Mouse (Mus musculus) left cerebral cortex, postnatal 14 days (tissue): ENCODE results near the gene Dhrs7c. TPM values are rescaled to one million over a fixed set of nuclear protein-coding genes. Genes with fewer than 3 reads are reported as not detected.

Experiments
- DNase-seq, 2 experiments: peaks; one replicate each; pipeline ENCODE4 v3.0.0; 2021 to 2022; ENCODE audit warnings: low spot score in 2 of 2, mixed read lengths in 1 of 2
- intact Hi-C: fragments of 180-260 bp; cut with DNase I; formaldehyde crosslinking; loops from one replicate; pipeline ENCODE4 v1.15.1; 2025
- long read RNA-seq, 2 experiments: library from polyadenylated mRNA; stranded (forward); transcript quantifications; one replicate each; pipeline ENCODE4 v2.0.0; 2021
- total RNA-seq, 2 experiments: library from RNA; stranded (reverse); gene quantifications; 2 replicates each; pipeline ENCODE4 v1.2.3; 2021

Gene Dhrs7c
- 1 to 10 TPM in 1 of 2 experiments, under 1 TPM in 1; 0.30 to 1.2 TPM for total RNA-seq
- long read RNA-seq, experiment 1, partial matches to known transcripts, result 1 of 1 reads
- long read RNA-seq, experiment 1, other reads (novel, unspliced or antisense), result 0 of 1 reads
- long read RNA-seq, experiment 2, partial matches to known transcripts, result 1 of 1 reads
- long read RNA-seq, experiment 2, other reads (novel, unspliced or antisense), result 0 of 1 reads

DNA sequence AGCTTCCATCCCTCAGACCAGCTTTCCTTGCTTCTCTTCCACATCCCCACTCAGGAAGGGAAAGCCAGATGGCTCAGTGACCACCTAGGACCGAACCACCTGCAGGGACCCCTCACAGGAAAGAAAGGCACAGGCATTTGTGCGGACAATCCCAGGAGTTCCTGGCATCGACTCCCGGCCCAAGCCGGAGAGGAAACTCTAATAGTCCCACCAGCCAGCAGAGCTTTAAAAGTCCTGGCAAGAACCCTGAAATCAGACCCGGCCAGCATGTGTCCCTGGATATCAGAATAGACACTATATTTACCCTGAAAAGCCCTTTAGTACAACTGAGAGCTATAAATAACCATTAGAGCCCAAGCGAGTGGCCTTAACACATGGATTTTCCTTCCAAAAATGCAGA is at the start of gene Dhrs7c:
Dhrs7c (plus strand) TSS at position 257 of the 400 bp plus-strand sequence.
- no peak for DNase-seq
- intact Hi-C loops, result no loop called here

DNA sequence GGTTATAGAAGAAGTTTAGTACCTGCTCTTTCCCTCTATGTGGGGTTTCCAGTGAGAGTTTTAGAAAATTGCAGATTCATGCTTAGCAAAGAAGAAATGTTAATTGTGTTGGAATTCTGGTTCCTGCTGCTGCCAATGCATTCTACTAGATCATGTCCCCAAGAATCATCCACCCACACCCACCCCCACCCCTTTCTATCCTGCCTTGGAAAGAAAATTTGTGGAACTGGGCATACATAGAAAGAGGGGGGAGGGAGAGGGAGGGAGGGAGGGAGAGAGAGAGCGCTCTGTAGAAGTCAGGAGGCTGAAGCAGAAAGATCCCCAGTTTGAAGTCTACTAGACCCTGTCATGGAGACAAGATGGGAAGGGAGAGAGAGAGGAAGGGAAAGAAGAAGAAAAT is 41.7 kb upstream of the Dhrs7c start:
- intact Hi-C loops, result no loop called here
- no peak for DNase-seq

DNA sequence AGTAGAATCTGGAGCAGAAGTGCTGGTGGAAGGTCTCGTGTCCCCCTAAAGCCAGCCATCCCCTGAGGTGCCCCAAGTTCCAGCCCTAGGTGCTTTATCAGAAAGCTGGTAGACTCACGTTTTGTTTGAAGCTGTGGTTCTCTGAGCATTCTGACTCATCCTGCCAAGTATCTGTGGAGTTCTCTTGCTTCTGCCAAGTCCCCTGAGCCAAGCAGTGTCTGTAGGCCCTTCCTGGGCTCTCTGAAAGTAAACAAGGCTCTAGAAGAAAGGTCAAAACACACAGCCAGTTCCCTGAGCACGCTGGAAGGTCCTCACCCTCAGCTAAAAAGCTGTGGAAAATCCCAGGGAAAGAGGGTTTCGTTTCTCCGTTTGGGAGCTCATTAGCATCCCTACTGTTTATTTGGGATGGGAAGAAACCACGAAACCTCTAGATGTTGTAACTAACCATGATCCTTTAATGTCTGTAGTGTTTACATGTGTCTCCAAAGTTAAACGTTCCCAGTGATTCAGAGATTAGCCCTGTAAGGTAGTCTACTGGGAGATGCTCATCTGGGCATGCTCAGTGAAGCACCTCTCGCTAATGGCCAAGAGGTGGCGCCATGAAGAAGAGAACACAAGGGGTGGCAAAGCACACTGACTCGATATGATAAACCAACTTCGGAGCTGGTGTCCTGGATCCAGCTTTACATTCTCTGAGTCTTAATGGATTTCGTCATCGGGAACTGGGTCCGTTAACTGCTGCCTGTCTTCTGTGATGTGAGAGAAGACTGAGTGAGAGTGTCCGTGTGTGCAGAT is 40.4 kb upstream of the Dhrs7c start:
- intact Hi-C loops, result no loop called here
- DNase-seq, result no peak

DNA sequence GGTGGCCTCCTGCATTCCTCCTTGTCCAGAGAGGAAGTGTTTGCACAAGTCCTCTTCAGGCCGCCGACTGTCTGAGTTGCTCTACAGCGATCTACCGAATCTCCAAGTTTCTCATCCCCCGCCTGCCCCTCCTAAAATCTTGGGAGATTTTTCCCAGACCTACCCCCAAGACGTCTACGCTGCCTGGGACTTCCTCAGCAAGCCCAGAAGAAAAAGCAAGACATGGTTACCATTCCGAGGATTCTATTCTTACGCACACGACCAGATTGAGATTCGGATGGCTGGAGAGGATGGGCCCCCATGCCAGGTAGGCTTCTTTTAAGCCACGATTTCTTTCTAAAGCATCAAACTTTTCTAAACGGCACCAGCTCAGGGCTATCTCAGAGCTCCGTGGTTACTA is 26.9 kb upstream of the Dhrs7c start, which contains the start of gene Glp2r:
Glp2r (minus strand) TSS at position 101 of the 400 bp plus-strand sequence.
- DNase-seq, result no peak
- intact Hi-C loops, result no loop called here

DNA sequence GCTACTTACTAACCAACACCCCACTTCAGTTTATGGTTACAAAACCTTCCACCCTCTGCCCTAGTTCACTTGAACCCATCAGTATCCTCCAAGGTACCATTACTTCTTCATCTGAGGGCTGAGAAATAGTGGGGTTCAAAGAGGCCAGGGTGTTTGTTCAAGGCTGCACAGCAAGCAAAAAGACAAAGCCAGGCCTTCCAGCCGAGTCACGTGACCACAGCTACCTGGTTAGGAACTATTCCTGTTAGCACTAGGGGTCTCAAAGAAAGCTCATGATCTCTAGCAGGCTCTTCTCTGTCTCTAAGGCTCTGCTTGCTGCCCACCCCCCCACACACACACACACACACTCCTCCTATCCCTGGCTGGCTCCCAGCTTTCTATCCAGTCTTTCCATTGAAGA is 26.3 kb upstream of the Dhrs7c start:
- intact Hi-C loops, result no loop called here

DNA sequence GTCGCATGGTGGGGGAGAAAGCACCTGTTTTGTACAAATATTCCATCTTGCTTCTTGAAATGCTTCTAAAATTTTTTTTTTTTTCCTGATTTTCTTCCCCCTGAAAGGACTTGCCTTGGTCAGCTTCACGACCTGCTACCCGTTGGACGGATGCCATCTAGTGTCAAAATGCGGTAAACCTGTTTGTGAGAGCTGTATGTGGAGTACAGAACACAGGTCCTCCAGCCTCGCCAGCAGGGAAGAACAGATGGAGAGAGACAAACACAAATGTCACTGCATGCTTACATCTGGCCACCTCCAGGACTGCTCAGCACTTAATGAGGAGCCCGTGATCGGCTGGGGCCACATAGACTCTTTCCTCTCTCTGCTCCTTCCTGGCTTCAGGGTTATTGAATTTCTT is 25.4 kb upstream of the Dhrs7c start:
- peak; percentile 78 to 82 for DNase-seq
- intact Hi-C loops, result no loop called here

More for the DNA sequence above, 26.3 kb upstream of the Dhrs7c start:
- DNase-seq, result no peak

DNA sequence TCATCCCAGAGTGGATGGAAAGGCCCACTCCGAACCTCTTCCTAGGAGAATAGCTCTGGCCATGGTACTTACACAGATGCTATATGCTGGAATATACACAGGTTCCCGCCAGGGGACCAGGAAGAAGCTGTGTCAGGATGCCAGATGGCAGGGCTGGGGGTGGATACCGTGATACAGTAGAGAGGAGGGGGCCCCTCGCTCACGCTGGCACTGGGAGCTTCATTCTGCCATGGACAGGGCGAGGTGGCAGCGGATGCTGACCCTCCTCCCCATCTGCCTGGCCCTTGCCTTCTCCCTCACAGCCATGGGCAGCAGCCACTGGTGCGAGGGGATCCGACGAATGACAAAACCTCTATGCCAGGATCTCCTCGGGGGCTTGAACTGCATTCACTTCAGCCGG is 23.6 kb upstream of the Dhrs7c start, which contains the start of gene Gsg1l2:
Gsg1l2 (plus strand) TSS at position 230 of the 400 bp plus-strand sequence.
- intact Hi-C loops, result no loop called here
- DNase-seq, result no peak

DNA sequence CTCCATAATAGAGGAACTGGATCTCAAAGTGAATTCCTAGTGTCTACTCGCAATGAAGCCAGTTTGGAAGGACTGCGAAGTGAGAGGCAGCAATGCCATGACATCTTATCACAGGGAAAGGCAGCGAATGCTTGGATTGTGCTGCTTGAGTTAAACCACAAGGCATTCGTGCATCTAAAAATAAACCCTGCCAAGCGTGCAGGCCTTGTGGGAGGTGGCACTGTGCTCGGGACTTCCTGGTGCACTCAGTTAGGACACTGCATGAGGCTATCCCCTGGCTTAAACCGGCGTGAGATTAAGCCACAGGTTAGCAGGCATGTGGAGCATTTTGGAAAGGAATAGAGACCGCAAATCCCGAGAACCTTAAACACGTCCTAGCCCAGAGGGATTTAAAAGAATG is 7.8 kb upstream of the Dhrs7c start:
- DNase-seq, result no peak
- intact Hi-C loops, result no loop called here

DNA sequence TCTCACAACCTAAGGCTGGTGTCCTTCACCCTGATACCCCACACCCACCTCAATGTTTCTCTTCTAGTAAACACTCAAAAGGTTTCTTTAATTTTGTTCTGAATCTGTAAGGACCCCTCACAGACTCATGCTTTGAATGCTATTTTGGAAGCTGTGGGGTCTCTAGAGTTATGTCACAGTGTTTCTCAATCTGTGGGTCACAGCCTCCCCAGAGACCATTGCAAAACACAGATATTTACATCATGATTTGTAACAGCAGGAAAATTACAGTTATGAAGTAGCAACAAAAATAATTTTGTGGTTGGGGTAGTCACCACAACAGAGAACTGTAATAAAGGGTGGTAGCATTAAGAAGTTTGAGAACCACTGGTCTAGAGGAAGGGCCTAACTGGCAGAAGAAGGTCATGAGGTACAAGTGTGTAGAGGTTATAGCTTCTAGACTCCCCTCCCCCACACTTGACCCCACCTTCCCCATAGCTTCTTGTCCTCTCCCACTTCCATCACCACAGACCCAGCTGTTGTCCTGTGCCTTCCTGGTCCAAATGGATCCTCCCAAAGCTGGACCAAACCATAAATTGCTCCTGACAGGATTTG is 2.2 kb downstream of the Dhrs7c start:
- intact Hi-C loops, result loop anchor here (10.0 kb wide), 1 partner anchor 695 kb away; no protein-coding TSS in a partner anchor
- DNase-seq, result no peak

DNA sequence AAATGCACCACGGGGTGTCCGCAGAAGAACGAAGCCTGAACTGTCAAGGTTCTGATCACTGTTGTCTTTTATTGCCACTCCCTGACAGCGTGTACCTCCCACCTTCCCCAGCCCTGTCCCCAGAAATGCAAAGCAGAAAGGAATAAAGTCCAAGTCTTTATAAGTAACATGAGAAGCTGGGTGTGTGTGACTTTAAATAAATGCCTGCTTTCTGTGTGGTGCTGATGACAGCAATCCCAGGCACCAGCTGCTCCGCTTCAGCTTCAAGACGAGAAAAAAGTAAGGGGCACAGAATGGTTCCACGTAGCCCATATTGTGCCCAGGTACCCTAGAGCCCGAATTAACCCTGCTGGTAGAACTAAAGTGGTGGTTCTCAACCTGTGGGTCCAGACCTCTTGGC is 3.2 kb downstream of the Dhrs7c start:
- peak; percentile 43 to 54 for DNase-seq
- intact Hi-C loops, result loop anchor here (10.0 kb wide), 1 partner anchor 696 kb away; no protein-coding TSS in a partner anchor

DNA sequence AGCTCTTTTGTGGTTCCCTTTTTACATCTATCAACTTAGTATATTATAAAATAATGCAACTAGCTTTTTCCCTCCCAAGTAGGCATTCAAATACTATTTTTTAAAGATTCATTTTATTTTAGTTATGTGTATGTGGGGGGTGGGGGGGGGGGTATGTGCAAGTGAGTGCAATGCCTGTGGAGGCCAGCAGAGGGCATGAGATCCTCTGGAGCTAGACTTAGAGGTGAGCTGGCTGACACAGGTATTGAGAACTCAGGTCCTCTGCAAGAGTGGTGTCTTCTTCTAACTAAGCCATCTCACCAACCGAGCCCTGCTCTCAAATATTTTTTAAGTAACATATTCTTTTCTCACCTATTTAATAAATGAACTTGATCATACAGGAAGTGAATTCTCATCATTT is 7.6 kb downstream of the Dhrs7c start:
- DNase-seq, result no peak
- intact Hi-C loops, result loop anchor here (10.0 kb wide), 1 partner anchor 701 kb away; no protein-coding TSS in a partner anchor

DNA sequence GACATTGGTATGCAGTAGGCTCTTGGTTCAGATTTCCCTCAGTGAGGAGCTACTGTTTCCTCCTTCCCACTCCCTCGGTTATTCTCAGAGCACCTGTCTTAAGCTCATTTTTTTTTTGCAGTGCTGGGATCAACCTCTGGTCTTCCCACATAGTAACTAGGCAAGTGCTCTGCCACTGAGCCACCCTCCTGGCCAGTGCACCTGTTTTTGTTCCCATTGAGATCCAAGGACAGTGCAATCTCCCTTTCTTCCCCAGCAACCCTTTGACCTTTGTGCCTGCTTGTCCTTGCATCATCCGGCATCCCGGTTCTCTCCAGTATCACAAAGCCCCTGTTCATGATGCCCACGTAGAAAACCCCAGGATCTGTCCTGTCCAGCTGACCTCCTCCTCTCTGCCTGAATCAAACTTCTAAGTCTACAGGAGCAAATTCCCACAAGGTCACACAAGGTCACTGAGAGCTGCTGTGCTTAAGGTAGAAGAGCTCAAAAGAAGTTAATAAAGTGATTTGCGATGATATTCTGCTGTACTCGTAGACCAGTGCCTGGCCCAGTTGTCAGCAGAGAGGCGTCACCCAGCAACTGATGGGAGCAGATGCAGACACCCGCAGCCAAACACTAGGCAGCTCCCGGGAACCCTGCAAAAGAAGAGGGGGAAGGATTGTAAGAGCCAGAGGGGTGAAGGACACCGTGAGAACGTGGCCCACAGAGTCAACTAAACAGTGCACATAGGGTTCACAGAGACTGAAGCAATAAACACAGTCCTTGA is 9.0 kb downstream of the Dhrs7c start:
- DNase-seq, result no peak
- intact Hi-C loops, result loop anchor here (10.0 kb wide), 1 partner anchor 702 kb away; no protein-coding TSS in a partner anchor

DNA sequence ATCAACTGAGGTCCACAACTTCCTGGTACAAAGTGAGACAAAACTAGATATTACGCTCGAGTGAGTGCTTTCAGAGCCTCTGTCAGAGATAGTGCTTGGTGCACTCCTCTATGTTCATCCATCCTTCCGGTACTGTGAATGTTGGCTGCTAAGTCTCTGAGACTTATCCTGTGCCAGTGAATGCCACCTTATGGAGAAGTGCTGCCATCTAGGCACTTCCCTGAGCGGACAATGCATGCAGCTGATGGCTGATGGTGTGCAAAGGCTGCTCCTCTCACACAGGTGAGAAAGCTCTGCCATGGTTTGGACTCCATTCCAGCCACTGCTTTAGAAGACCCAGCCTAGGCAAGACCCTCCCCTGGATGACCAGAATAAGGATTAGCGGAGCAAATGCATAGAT is 10.1 kb downstream of the Dhrs7c start:
- intact Hi-C loops, result loop anchor here (10.0 kb wide), 1 partner anchor 703 kb away; no protein-coding TSS in a partner anchor
- peak; percentile 39 to 47 for DNase-seq

DNA sequence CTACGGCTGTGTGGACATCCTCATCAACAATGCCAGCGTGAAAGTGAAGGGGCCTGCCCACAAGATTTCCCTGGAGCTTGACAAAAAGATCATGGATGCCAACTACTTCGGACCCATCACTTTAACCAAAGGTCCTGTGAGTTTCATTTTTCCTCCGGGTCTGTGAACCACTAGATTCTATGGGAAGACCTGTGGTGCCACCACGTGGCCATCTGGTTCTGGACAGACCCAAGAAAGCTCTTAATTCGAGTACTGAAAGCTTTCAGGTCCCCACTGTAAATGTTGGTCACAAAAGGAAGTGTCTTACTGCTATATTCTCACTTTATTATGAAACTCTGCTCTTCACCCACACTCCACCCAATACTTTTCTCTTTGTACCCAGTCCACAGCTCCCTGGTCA is 13.5 kb downstream of the Dhrs7c start:
- intact Hi-C loops, result no loop called here
- DNase-seq, result peak; percentile 41 to 45

DNA sequence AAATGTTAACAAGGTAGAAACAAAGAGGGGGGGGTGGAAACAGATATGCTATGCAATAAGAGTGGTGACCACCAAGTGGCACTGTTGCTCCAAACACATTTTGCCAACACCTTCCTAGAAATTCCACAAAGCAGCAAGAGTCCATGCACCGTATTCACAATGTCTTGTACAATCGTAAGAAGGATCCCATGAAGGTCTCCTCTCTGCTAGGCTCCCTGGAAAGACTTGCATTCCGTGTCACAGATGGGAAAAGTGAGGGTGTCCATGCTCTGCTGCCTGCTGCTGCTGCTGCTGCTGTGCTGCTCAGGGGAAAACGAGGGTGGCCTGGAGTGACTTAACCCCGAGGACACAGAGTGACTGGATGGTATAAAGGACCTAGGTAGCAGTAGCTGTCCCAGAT is 21.6 kb downstream of the Dhrs7c start:
- intact Hi-C loops, result loop anchor here (2.0 to 10.0 kb wide), 3 partner anchors 71 to 585 kb away; partner anchors contain the start of gene Ntn1
- peak; percentile 47 to 66 for DNase-seq

DNA sequence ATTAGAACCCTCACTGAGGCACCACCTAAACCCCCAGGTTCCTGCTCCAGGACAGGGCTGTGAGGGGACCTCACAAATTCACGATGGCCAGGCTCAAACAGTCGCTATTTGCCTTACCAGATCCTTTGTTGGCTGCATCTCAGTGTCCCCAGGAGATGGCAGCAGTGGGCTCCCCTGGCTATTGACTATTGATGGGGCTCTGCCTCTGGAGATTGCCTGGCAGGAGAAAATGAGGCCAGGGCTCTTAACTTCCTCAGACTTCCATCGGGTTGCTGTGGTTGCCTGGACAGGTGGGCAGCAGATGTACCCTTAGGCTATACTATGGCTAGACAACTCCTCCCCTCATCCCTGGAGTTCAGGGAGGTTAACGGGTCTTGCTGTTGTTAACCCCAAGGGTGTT is 22.2 kb downstream of the Dhrs7c start:
- DNase-seq, result peak; percentile 65 to 66
- intact Hi-C loops, result loop anchor here (2.0 to 10.0 kb wide), 2 partner anchors 107 to 585 kb away; partner anchors contain the start of gene Ntn1

DNA sequence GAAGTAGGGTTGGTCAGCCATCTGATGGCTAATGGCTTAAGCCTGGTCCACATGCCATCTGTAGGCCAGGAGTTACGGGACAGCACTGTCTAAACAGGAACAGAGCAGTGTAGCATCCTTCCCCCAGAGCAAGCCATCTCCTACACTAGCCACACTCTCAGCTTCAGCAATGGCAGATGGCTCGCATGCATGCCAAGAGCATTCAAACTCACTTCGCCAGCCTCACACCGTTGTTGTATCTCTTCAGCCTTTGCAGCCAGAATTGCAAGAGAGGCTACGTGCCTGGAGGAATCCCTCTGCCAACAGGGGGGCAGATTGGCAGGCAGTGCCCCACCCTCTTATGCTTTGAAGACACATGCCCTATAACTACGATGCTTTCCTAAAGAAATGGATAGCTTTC is 23.6 kb downstream of the Dhrs7c start:
- intact Hi-C loops, result loop anchor here (2.0 to 10.0 kb wide), 2 partner anchors 105 to 583 kb away; partner anchors contain the start of gene Ntn1
- peak; percentile 42 to 58 for DNase-seq

DNA sequence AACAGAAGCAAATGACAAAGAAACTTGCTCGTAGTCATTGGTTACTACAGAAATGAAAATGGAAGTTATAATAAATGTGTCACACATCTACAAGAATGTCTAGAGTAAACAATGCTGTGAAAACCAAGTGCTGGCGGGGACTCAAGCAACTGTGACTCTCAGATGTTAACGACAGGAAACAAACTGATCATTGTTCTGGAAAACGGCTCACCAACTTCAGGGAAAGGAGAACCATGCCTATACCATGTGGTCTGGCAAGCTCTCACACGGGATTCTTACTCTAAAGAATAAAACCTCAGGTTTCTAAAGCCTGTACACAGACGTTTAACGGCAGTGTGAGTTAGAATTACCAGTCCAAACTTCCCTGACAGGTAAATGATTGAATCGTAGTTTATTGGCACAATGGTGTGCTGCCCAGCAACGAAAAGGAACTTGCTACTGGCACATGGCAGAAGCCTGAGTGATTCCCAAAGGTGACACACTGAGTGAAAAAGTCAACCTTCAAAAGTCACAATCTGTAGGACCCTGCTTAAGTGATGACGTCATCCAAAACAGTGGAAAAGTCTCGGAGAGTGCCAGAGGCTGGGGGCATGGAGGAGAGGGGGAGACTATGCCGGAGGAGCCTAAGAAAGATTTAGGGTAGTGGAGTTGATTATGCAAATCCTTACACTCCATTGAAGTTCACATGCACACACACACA is 30.5 kb downstream of the Dhrs7c start:
- no peak for DNase-seq
- intact Hi-C loops, result loop anchor here (10.0 kb wide), 1 partner anchor 576 kb away; the partner anchor contains the start of gene Ntn1
